Mouse (Mus musculus) urinary bladder, adult 2 months (tissue): ENCODE measurements around the gene Cdhr4. TPM values are rescaled to one million over a fixed set of nuclear protein-coding genes. Genes with fewer than 3 reads are reported as not detected.
"Not testable (repeated sequence)": the region's sequence is repeated elsewhere in the genome, so short reads cannot be mapped to it uniquely, and the experiment has no call there.

Source experiments
- DNase-seq: peaks from one replicate; pipeline ENCODE4 v3.0.0; 2022; ENCODE audit warnings: low spot score
- polyA plus RNA-seq: library from polyadenylated mRNA; depleted of rRNA; stranded (reverse); fragments of >200 nt; gene quantifications from 2 replicates; pipeline ENCODE4 v1.2.3, GENCODE M21; 2012; rRNA removed

Cdhr4 gene
- polyA plus RNA-seq, 1 experiment = 0.80 TPM

- no peak for DNase-seq
Measured at GRCm38 (mm10) chr9:108010385-108010784, 18.1 kb downstream of the Cdhr4 start.

GRCm38 (mm10) chr9:108013577-108013976 lies 21.3 kb downstream of the Cdhr4 start:
- not testable (repeated sequence) for DNase-seq

GRCm38 (mm10) chr9:108017127-108017526 lies 24.8 kb downstream of the Cdhr4 start:
- DNase-seq = no peak

- no peak for DNase-seq
Measured at GRCm38 (mm10) chr9:108020741-108021140, 28.4 kb downstream of the Cdhr4 start.

- DNase-seq = no peak
Measured at GRCm38 (mm10) chr9:108023216-108023615, 30.9 kb downstream of the Cdhr4 start.

GRCm38 (mm10) chr9:108026584-108026983 lies 34.3 kb downstream of the Cdhr4 start:
- DNase-seq = no peak

GRCm38 (mm10) chr9:108027867-108028266 lies 35.6 kb downstream of the Cdhr4 start:
- no peak for DNase-seq

- DNase-seq = no peak
Measured at GRCm38 (mm10) chr9:108032126-108032525, 39.8 kb downstream of the Cdhr4 start.

- DNase-seq = no peak
Measured at GRCm38 (mm10) chr9:108035331-108036156, 43.2 kb downstream of the Cdhr4 start.

- DNase-seq = peak; percentile 33
Measured at GRCm38 (mm10) chr9:108044751-108045492, 52.6 kb downstream of the Cdhr4 start.

- DNase-seq = no peak
Measured at GRCm38 (mm10) chr9:108046582-108046981, 54.3 kb downstream of the Cdhr4 start.

- DNase-seq = no peak
Measured at GRCm38 (mm10) chr9:108047601-108048565, 55.6 kb downstream of the Cdhr4 start.

GRCm38 (mm10) chr9:108048566-108048955 lies 56.3 kb downstream of the Cdhr4 start:
- DNase-seq = peak; percentile 41

GRCm38 (mm10) chr9:108049016-108049455 lies 56.7 kb downstream of the Cdhr4 start, which contains the start of gene Gmppb:
Gmppb (plus strand) TSS chr9:108049242.
- DNase-seq = peak; percentile 84

Other genes with a start within 250 kb of the Cdhr4 start
- 105 and 116 TPM in 2 replicates for gene Rbm5, start 221.5 kb upstream of the Cdhr4 start, polyA plus RNA-seq
- gene Rbm6, start 119.3 kb upstream of the Cdhr4 start, polyA plus RNA-seq = 52.9 and 53.1 TPM in 2 replicates
- gene Mon1a, start 104.3 kb upstream of the Cdhr4 start, polyA plus RNA-seq = 33.2 and 35.4 TPM in 2 replicates
- gene Mst1r, start 85.6 kb upstream of the Cdhr4 start, polyA plus RNA-seq = 39.2 and 55.3 TPM in 2 replicates
- gene Actl11, start 64.0 kb upstream of the Cdhr4 start, polyA plus RNA-seq = not detected in 2 replicates
- 0.12 and 0.15 TPM in 2 replicates for gene Camkv, start 56.8 kb upstream of the Cdhr4 start, polyA plus RNA-seq
- 0.59 and 1.1 TPM in 2 replicates for gene Traip, start 42.4 kb upstream of the Cdhr4 start, polyA plus RNA-seq
- gene Uba7, start 17.0 kb upstream of the Cdhr4 start, polyA plus RNA-seq = 62.1 and 75.1 TPM in 2 replicates
- gene Gm20661, start 9.4 kb upstream of the Cdhr4 start, polyA plus RNA-seq = 0.19 and 0.39 TPM in 2 replicates
- 8.6 and 11.0 TPM in 2 replicates for gene Inka1, start 6.6 kb upstream of the Cdhr4 start, polyA plus RNA-seq
- gene Gm20662, start 3.9 kb downstream of the Cdhr4 start, polyA plus RNA-seq = 2.1 and 2.5 TPM in 2 replicates
- gene Ip6k1, start 10.0 kb downstream of the Cdhr4 start, polyA plus RNA-seq = 84.3 and 90.7 TPM in 2 replicates
- gene Gmppb, start 56.7 kb downstream of the Cdhr4 start, polyA plus RNA-seq = 18.8 and 23.9 TPM in 2 replicates
- 2.3 and 2.6 TPM in 2 replicates for gene Amigo3, start 60.7 kb downstream of the Cdhr4 start, polyA plus RNA-seq
- 5.6 and 6.2 TPM in 2 replicates for gene Mst1, start 87.9 kb downstream of the Cdhr4 start, polyA plus RNA-seq
- gene Rnf123, start 90.8 kb downstream of the Cdhr4 start, polyA plus RNA-seq = 54.6 and 60.6 TPM in 2 replicates
- 58.4 and 64.1 TPM in 2 replicates for gene Apeh, start 102.1 kb downstream of the Cdhr4 start, polyA plus RNA-seq
- 0.41 and 0.44 TPM in 2 replicates for gene Bsn, start 197.9 kb downstream of the Cdhr4 start, polyA plus RNA-seq